Mouse (Mus musculus) embryo, embryonic 9.5 days (tissue): ENCODE data around the gene Acox3.

ENCODE experiments used
- DNase-seq: peaks from one replicate; pipeline ENCODE4 v3.0.0-alpha.2; 2017; ENCODE audit errors: extremely low spot score

Gene Acox3

DNA sequence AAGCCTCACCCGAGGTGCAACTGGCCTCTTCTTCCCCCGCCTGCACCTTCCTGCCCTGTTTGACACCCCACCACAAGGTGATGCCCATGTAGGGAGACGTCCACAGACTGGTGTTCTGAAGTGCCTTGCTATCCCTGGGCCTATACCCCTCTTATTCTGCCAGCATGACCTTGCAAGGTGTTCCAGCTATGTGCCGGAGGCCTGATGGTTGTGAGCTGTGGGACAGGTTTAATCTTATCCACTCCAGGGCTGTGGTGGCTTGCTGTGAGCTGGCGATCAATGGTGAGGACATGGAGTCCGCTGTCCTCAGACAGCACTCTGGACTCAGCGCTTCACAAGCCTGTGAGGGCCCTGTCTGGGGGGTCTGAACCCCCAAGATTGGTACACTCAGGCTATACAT lies 27.5 kb downstream of the Acox3 start:
- no peak for DNase-seq

DNA sequence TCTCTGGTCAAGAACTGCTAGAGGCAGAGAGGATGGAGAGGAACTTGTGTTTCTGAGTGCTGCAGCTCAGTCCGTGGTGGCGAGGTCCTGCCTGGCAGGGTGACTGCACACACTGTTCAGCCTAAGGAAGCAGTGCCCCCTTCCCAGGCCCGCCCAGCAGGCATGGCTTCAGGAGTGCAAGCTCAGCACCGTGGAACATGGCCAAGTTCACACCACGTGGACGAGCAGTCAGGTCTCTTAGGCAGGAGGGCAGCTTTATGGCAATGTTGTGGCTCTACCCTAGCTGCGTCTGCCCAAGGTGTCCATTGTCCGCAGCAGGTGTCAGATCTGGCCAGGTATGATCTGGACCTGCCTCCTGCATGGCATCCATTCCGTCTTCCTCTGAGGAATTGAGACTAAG lies 28.3 kb downstream of the Acox3 start:
- DNase-seq: no peak

DNA sequence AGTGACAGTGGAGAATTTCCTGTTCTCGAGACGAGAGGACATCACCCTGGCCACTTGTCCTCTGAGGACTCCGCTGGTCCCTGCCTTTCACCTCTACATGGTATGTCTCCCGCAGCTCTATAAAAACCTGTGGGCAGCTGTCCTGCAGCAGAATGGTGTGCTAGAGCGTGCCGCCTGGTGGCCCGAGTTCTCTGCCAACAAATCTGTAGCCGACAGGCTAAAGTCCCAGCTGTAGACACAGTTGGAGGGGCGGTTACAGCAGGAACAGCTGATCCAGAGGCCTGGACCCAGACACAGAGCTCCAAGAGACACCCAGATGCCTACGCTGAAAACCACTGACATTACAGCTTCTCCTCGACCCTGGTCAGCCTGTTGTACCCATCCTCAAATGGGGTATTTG lies 29.1 kb downstream of the Acox3 start:
- no peak for DNase-seq

DNA sequence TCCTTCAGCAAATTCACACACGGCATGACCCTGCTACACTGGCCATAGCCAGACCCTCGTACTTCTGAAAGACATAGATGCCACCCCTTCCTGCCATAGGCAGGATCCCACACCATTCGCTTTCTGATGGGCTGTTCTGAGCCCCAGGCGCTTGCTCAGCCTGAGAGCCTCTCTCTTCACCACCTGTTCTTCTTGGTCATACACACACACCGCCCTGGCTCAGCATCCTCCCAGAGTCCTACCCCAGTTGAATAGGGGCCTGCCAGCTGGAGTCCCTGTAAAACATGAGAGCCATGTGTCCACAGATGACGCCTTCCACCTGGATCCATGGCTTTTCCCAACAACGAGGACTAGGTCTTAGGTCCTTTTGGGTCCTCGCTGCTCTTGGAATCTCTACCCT lies 29.9 kb downstream of the Acox3 start:
- DNase-seq: no peak

DNA sequence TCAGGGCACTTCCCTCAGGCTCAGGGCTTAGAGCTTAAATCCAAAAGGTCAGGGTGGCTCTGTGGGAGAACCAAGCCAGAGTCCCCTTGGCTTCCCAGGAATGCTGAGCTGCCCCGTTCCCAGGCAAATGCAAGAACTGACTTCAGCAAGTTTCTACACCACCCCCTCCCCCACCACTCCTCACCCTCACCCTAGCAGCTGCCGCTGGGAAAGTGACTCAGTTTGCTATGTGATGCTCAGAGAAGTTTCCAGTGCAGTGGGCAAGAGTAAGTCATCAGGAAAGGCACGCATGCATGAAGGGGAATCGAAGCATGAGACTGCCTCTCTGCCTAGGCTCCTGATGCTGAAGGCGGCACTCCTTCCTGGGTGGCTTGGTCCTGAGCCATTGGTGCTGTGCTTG lies 34.1 kb downstream of the Acox3 start:
- DNase-seq: peak; percentile 22

DNA sequence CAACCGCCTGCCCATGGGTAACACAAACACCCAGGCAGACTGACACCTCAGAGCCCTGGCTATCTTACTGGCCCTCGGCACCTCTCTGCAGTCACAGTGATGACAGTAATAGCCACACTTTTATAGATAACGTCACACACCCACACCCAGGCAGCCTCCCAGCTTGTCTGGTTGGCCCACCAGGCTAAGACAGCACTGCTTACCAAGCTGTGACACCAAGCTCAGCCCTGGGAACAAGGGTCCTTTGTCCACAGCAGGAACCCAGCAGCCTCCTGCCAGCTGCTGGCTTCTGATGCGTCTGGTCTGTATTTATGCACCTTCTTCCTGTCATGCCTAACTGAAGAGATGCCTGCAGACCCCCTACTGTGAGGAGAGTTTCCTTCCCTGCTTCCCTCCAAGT lies 38.3 kb downstream of the Acox3 start:
- DNase-seq: peak; percentile 8

DNA sequence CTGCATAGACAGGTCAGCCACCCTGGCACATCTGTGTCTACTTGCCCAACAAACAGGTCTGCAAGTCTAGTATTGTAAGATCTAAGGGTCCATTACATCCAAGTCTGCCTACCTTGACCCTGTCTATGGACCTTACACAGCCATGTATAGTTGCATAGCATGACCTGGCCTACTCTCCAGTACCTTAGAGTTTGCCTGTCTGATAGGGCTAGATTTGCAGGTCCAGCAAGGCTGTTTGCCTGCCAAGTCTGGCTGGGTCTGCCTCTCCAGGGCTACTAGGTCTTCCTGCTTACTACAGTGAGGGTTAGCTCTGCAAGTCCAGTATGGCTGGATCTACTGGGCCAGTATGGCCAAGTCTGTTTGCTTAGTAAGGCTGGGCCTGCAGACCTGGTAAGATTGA lies 41.0 kb downstream of the Acox3 start:
- no peak for DNase-seq

DNA sequence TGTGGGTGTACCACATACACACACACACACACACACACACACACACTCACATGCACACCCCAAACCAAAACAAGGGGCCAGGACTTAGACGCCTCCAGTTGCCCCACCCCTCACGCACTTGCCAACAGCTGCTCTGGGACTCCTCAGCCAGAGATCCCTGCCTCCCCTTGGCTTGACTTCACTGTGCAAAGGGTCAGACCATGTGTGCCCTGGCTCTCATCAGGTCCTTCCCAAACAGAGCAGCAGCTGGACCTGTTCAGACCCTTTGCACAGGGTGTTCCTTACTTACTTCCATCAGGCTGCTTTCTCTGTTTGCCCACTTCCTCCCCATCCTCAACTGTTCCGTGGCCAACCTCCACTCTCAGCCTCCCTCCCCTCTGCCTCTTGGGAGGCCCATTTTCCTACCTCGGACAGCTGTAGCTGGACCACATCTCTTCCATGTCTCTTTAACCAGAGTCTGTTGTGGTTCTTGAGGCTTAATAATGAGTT lies 42.0 kb downstream of the Acox3 start:
- no peak for DNase-seq

DNA sequence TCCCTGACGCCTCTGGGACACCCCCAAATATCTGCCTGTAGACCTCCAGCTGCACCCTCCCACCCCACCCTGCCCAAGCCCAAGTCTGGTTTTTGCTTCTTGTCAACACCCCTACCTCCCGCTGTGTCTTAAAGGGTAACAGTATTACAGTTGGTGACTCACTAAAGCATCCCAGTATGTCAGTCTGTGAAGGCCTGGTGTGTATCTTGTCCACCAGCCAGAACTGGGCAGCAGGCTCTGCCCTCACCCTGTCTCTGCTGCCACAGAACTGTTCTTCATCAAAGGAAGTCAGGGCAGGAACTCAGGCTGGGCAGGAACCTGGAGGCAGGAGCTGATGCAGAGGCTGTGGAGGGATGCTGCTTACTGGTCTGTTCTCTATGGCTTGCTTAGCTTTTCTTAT lies 43.6 kb downstream of the Acox3 start:
- no peak for DNase-seq

DNA sequence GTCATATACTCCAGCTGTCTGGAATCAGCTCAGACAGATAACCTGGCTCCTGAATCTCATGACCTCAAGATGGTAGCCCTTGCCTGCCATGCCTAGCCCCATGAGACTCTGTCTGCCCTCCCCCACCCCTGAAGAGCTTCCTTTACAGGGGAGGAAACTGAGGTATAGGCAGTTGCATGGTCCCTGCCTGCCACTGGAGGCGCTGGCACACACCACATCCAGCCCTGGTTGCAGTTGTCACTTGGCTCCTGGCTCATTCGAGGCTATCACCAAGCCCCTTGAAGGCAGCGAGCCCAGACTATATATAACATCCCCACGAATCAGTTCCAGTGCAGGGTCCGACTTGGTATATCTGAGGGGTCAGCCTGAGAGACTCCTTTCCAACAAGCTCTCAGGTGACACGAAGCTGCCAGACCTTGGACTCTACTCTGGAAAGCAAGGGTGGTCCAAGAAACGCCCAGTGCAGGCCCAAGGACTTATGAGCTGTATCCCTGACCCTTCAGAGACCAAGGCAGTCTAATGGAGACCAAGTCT lies 44.5 kb downstream of the Acox3 start:
- DNase-seq: no peak

DNA sequence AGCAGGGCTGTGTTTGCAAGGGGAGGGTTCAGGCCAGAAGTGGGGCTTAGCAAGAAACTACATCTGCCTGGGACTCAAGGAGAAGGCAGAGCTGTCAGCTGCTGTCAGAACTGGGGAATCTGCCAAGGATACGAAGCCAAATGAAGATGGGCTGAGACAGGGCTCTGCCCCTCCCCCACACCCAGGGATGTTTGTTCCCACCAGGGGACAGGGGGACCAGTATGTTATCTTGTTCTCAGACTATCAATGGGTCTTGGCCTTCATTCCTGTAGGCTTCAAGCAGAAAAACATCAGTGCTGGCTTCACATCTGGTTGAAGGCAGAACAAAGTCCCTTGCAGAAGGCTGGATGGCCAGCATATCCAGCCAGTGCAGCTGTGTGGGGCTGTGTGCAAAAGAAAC lies 45.8 kb downstream of the Acox3 start:
- no peak for DNase-seq

DNA sequence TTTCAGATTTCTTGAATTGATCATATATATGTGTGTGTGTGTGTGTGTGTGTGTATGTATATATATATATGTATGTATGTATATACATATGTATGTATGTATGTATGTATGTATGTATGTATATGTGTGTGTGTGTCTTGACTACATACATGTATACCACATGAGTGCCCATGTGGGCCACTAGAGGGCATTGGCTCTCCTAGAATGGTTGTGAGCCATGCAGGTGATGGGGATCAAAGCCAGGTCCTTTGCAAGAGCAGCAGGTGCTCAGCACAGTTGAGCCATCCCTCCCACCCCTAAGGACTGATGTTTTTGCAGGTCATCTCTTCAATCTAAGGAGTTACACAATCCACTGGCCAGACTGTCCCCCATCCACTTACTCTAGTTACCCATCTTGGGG lies 46.5 kb downstream of the Acox3 start:
- DNase-seq: no peak

DNA sequence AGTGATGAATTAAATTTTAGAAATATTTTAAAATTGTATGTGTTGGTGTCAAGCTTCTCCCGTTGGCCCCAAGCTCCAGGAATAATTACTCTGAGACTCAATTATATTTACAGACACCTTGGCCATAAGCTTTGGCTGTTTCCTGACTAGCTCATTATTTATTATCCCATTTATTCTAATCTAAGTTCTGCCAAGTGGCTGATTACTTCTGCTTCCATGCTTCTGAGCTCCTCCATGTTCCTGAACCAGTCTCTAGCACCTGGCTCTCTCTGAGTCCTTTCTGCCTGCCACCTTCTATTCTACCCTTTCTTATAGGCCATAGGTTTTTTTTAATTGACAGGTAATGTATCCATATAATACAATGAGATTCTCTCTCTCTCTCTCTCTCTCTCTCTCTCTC lies 47.9 kb downstream of the Acox3 start:
- no peak for DNase-seq

DNA sequence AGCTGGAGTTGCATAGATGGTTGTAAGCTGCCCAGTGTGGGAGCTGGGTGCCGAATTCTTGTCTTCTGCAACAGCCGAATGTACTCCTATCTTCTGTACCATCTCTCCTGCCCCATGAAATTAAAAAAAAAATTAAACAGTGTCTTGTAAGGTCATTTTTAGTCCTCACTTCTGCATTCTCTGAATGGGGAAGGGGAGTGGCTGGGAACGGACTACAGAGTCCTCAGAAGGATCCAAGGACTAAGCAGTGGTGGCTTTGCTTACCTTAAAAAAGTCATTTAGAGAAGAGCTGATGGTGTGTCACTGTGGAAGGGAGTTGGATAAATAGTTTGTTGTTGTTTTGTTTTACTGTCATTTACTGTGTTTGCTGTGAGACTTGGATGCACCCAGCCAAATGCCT lies 48.4 kb downstream of the Acox3 start:
- DNase-seq: no peak

DNA sequence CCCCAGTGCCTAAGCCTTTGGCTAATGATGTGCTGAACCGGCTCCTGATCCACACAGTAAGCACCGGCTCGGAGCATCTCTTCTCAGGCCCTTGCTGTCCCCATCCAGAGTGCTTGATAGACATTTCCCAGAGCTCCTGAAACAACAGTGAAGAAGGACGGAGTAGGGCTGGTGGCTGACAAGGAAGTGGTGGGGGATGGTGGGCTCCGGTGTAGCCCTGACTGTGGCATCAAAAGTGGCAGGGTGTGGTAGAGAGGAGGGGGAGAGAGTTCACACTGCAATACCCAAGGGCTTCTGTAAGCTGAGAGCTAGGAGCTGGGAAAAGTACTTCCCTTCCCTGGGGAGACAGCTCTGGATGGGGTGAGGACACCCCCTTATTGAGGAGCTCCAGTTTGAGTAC lies 48.9 kb downstream of the Acox3 start:
- no peak for DNase-seq

DNA sequence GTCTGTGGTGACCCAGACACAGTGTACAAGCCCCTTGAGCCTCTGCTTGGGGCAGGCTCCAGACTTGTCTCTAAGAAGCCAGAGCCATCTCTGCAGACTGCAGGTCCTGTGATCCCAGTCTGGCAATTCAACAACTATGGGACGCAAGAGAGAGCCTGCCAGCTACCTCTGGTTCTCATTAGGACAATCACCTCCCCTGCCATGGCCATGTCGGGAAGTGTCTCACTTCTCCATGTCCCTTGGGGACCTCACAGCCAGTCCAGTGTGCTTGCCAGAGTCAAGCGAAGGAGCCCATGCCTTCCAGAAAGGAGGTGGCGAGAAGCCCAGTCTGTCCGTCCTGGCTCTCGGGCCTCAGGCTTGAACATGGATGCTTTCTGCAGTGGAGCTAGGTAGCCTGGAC lies 50.0 kb downstream of the Acox3 start:
- no peak for DNase-seq

DNA sequence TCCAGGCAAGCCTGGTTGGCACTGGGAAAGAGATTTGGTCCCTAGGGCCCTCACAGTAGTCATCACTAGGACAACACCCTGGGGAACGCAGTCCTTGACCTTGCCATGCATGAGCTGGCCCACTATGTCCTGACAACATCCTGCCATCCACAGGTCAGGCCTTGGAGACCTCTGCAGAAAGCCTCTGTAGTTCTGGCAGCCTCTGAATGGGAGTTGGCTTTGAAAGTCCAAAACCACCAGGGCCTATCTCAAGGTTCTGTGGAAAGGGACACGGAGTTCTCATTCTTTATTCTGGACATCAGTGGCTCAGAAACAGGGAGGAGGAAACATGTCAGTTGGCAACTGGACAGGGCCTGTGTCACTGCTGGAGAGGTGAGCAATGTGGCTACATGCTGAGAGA lies 53.2 kb downstream of the Acox3 start:
- no peak for DNase-seq

DNA sequence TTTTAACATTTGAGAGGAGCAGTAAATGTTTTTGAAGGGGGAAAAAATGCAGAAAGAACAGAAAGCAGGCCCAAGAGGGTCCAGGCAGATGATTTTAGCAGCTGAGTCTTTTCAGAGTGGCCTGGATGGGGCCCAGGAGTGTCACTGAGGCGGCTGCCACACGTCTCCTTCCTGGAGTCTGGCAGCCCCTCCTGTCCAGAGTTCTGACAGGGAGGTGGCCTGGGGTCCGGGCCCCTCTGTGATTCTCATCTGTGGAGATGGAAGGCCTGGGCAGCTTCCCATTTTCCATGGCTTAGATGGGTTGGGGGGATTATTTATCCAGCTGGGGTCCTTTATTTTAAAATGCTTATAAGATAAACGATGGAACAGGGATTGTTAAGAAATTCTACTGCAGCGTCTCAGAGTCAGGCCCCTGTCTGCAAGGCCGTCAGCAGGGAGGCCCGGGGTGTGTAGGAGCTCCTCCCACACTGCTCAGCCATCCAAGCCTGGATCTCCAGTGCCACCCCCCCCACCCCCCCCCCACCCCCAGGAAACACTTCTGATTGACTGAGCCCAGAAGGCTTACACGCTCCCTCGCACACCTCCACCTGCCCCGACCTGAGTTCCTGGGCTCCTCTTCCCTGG lies 59.2 kb downstream of the Acox3 start:
- DNase-seq: no peak

DNA sequence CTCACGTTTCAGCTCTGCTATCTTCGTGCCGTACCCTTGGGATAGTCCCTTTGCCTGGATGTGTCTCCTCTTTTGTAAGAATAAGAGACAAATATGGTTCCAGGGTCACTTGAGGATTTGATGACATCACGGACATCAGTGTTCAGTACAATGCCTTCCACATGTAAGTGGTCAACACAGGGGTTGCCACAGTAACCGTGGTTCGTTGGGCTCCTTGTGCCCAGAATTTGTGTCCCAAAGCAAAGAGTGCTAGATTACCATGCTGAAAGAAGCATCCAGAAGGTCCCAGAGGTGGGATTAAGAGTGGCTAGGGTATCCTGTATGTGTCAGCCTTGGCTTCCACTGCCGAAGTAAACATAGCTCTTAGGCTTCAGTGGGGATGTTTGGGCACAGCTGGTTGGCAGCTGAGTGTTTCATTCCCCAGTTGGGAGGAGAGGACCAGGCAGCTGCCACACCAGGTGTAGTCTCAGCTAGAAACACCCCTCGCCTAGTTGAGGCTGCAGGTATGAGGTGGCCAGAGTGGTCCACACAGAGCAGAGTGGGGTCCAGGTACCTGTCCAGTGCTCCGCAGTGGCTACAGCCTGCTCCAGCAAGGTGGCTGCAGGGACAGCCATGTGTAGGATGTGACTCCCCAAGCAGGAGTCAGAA lies 60.7 kb downstream of the Acox3 start:
- DNase-seq: no peak

DNA sequence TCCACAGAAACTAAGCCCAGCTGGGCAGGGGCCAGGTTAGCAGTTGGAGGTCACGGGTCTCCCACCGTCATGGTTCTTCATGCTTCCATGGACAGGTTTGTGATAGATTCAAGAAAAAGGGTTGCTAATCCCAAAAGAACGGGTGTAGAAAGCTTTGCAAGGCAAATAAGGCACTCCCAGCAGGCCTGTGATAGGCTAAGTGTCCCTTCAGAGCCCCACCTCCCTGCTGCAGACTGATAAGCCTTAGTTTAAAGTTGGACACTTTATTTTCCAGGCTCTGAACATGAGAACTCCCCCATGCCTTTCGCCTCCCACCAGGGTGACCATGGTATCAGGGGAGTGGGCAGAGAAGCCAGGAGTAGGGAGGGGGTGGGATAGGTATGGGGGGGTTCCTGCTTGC lies 61.2 kb downstream of the Acox3 start:
- DNase-seq: no peak

DNA sequence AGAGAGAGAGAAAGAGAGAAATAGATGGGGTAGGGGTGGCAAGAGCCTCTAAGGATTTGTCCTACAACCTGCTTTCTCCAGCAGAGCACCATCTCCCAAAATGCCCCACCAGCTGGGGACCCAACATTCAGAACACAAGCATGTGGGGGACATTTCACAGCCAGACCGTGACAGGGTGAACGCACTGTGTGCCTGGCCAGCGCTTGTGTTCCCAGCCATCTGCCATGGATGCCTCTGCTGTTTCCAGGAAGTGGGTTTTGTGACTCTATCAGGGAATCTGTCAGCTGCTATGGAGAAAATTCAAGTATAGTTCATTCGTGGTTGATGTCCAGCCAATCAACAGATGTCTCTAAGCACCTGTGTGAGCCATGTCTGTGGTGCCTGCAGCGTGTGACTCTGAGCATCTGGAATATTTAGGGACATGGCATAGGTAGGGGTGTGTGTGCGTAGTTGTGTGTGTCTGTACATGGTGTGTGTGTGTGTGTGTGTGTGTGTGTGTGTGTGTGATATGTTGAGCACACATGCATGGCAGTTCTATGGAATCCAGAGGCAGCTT lies 63.2 kb downstream of the Acox3 start:
- no peak for DNase-seq

DNA sequence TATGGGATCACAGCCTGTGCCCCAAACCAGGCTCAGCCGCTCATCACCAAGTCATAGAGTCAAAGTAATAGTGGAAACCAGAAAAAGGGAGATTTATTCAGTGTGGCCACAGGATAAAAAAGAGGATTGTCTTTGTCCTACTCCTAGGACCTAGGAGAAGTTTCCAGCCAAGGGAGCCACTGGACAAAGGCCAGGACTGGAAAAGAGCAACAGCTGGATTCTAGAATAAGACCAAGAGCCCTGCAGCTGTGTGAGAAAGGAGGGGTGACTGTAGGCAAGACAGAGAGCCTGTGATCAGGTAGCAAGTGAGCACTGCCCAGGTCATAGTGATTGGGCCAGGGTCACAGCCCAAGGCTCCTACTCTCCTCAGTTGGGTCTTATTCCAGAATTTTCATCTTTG lies 64.1 kb downstream of the Acox3 start:
- no peak for DNase-seq

DNA sequence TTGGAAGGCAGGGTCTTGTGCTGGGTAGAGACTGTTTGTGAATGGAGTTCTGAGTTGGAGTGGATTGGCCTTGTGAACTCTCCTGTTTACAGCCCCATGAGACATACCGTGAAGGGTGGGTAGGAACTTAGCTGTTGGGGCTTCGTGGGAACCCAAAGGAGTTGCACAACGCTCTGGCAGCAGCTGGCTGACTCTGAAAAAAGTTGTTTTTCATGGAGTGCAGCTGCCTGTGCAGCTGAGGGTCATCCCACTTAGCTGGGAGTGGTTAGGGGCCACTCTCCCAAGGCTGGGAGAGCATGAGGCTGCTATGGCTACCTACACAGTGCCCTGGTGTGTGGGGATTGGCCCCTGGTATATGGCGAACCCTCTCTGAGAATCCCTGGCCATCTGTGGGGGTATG lies 64.7 kb downstream of the Acox3 start:
- DNase-seq: no peak
